Mouse (Mus musculus): ENCODE data around the gene Btnl9. TPM values are rescaled to one million over a fixed set of nuclear protein-coding genes. Genes with fewer than 3 reads are reported as not detected.

Btnl9 gene
- total and polyA plus RNA-seq, 3 experiments: 0.03 TPM; not detected in 2

DNA sequence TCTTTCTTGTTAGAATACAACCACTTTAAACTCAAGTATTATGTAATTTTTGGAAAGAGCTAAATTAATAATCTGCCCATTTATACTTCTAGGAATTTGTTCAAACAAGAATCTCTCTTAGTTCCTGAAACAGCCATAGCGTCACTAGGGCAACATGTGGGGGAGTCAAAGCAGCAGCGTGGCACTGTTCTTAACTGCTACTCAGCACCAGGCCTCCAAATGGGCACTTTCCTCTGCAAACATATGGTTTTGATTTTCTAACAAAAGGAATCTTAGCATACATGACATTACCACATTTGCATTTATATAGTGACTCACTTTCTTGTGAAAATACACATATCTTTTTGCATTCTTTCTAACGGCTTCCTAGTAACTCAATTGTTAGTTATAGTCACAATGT lies 45.8 kb upstream of the Btnl9 start:
- H3K4me1 ChIP-seq (ENCODE audit: control insufficient read depth in 1 of 2, insufficient read depth in 2 of 2, low read length in 2 of 2): no peaks in the 10 kb centered on the region
- H3K9me3 ChIP-seq (replicated peaks; ENCODE audit: insufficient read depth, low read length): no peaks in the 10 kb centered on the region
- H3K4me3 ChIP-seq (ENCODE audit: control insufficient read depth in 1 of 2, insufficient read depth in 1 of 2, low read depth in 2 of 2, low read length in 2 of 2): no peak overlapping the region
- no peak overlapping the region for H3K27ac ChIP-seq (ENCODE audit: control insufficient read depth, low read depth, low read length)
- peaks cover 0 to 2% of the 10 kb centered on the region in 2 experiments; a peak in 1 of 4 replicates for H3K27me3 ChIP-seq (ENCODE audit: control insufficient read depth in 1 of 2, insufficient read depth in 2 of 2, low read length in 2 of 2)
- 0 out of 4 replicates have a peak, but pooled peaks cover 0 to 3% of the 10 kb centered on the region in 2 experiments for H3K36me3 ChIP-seq (ENCODE audit: control insufficient read depth in 1 of 2, insufficient read depth in 2 of 2, low read length in 2 of 2)
- no peak overlapping the region for H3K9ac ChIP-seq (ENCODE audit: control insufficient read depth, low read depth, low read length, poor library complexity, severe bottlenecking)
- no peaks in the 10 kb centered on the region for H3K79me2 ChIP-seq (ENCODE audit: control insufficient read depth, insufficient read depth, low read length, poor library complexity)
- TF ChIP-seq HCFC1 (IDR thresholded peaks at IDR 0.05; ENCODE audit: low read depth, low read length) (no peak), ZMIZ1 (IDR thresholded peaks at IDR 0.05; ENCODE audit: low read depth, low read length) (no peak), ETS1 (IDR thresholded peaks at IDR 0.05; ENCODE audit: low read depth, low read length) (no peak), TBP (IDR thresholded peaks at IDR 0.05; ENCODE audit: low read depth, low read length) (no peak), MYB (IDR thresholded peaks at IDR 0.05; ENCODE audit: low read depth, low read length) (no peak)
- no peak for DNase-seq (ENCODE audit: low read depth, low spot score)

- Histone ChIP-seq H3K27ac (ENCODE audit: control insufficient read depth, low read depth, low read length) (no peak overlapping the region), H3K4me3 (ENCODE audit: control insufficient read depth in 1 of 2, insufficient read depth in 1 of 2, low read depth in 2 of 2, low read length in 2 of 2) (no peak overlapping the region), H3K4me1 (ENCODE audit: control insufficient read depth in 1 of 2, insufficient read depth in 2 of 2, low read length in 2 of 2) (no peaks in the 10 kb centered on the region), H3K27me3 (ENCODE audit: control insufficient read depth in 1 of 2, insufficient read depth in 2 of 2, low read length in 2 of 2) (no peaks in the 10 kb centered on the region), H3K9me3 (replicated peaks; ENCODE audit: insufficient read depth, low read length) (no peaks in the 10 kb centered on the region), H3K9ac (ENCODE audit: control insufficient read depth, low read depth, low read length, poor library complexity, severe bottlenecking) (no peak overlapping the region), H3K79me2 (ENCODE audit: control insufficient read depth, insufficient read depth, low read length, poor library complexity) (no peaks in the 10 kb centered on the region), H3K36me3 (ENCODE audit: control insufficient read depth in 1 of 2, insufficient read depth in 2 of 2, low read length in 2 of 2) (no peaks in the 10 kb centered on the region)
- DNase-seq (ENCODE audit: low read depth, low spot score): no peak
- TF ChIP-seq POLR2AphosphoS5 (IDR thresholded peaks at IDR 0.05; ENCODE audit: borderline replicate concordance, low read depth, low read length) (no peak), GATA1 (IDR thresholded peaks at IDR 0.05; ENCODE audit: low read depth, low read length) (no peak), ELF1 (IDR thresholded peaks at IDR 0.05; ENCODE audit: low read depth, low read length) (no peak), POLR2A (IDR thresholded peaks at IDR 0.05; ENCODE audit: control insufficient read depth in 1 of 2, insufficient read depth in 1 of 2, low read depth in 1 of 2, low read length in 2 of 2, poor library complexity in 1 of 2) (no peak)
Measured at GRCm38 (mm10) chr11:49224455-49224854, 37.5 kb upstream of the Btnl9 start.

DNA sequence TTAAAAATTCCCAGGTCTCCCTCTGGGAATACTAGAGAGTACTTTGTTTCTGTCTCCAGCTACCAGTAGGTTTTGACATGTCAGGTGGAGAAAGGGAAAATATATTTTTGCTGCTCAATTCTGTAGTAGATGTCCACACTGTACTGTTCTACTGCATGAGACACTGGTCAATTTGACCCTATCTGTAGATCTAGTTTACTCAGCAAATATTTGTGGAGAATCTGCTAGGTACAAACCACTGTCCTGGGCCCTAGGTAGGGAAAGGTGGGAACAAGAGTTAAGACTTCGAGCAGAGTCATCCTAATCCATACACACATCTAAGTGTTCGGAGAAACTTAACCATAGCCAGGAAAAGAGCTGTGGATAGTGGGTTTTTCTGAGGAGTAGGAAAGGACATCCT lies 32.3 kb upstream of the Btnl9 start:
- H3K79me2 ChIP-seq (ENCODE audit: control insufficient read depth, insufficient read depth, low read length, poor library complexity): 0 out of 2 replicates have a peak, but pooled peaks cover 2% of the 10 kb centered on the region
- H3K27me3 ChIP-seq (ENCODE audit: control insufficient read depth in 1 of 2, insufficient read depth in 2 of 2, low read length in 2 of 2): no peaks in the 10 kb centered on the region
- no peak overlapping the region for H3K9ac ChIP-seq (ENCODE audit: control insufficient read depth, low read depth, low read length, poor library complexity, severe bottlenecking)
- H3K27ac ChIP-seq (ENCODE audit: control insufficient read depth, low read depth, low read length): no peak overlapping the region
- H3K9me3 ChIP-seq (replicated peaks; ENCODE audit: insufficient read depth, low read length): no peaks in the 10 kb centered on the region
- DNase-seq (ENCODE audit: low read depth, low spot score): peak; percentile 14
- peak in 1 of 2 experiments; percentile 41; a peak in 1 of 4 replicates for TF ChIP-seq POLR2A (IDR thresholded peaks at IDR 0.05; ENCODE audit: control insufficient read depth in 1 of 2, insufficient read depth in 1 of 2, low read depth in 1 of 2, low read length in 2 of 2, poor library complexity in 1 of 2)
- TF ChIP-seq USF2 (IDR thresholded peaks at IDR 0.05; ENCODE audit: borderline replicate concordance in 1 of 2, insufficient read depth in 1 of 2, low read depth in 1 of 2, low read length in 2 of 2): no peak
- no peaks in the 10 kb centered on the region; a peak in 1 of 4 replicates for H3K4me1 ChIP-seq (ENCODE audit: control insufficient read depth in 1 of 2, insufficient read depth in 2 of 2, low read length in 2 of 2)
- H3K4me3 ChIP-seq (ENCODE audit: control insufficient read depth in 1 of 2, insufficient read depth in 1 of 2, low read depth in 2 of 2, low read length in 2 of 2): no peak overlapping the region
- H3K36me3 ChIP-seq (ENCODE audit: control insufficient read depth in 1 of 2, insufficient read depth in 2 of 2, low read length in 2 of 2): peaks cover 5 to 26% of the 10 kb centered on the region in 2 experiments
